Mouse (Mus musculus): ENCODE results near the gene Vps37b.

The Vps37b gene

DNA sequence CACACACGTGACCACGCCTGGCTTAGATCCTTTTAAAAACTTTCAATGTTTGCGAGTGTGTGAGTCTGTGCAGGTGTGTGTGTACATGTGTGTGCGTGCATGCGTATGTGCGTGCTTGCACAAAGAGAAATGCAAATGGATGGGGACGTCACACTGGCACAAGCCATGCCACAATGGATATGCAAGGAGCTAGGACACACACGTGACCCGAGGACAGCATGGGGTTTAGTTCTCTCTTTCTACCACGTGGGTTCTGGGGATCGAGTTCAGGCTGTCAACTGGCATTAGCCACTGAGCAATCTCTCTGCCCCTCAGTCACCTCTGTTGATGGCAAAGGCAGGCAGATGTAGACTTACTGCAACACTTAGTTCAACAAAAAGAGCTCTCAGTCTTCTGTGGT, 10.4 kb downstream of the Vps37b start:
- DNase-seq (ENCODE audit: low spot score) = peak; percentile 38

DNA sequence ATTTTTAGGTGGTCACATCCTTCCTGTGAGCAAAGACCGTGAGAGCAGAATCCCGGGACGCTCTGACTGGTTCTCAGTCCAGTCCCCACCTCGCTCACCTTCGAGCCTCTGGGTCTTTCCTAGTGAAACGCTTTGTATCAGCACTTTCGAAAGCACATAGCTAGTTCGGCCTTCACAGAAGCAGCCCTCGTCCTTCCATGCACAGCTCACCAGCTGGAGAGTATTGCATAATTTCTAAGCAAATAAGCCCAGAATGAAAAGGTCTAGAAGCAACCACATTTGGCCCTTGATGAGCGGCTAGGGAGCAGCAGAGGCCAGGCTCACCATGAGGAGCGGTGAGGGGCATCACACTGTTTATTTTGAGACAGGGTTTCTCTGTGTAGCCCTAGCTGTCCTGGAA, 10.9 kb downstream of the Vps37b start:
- DNase-seq (ENCODE audit: low spot score) = peak; percentile 40

DNA sequence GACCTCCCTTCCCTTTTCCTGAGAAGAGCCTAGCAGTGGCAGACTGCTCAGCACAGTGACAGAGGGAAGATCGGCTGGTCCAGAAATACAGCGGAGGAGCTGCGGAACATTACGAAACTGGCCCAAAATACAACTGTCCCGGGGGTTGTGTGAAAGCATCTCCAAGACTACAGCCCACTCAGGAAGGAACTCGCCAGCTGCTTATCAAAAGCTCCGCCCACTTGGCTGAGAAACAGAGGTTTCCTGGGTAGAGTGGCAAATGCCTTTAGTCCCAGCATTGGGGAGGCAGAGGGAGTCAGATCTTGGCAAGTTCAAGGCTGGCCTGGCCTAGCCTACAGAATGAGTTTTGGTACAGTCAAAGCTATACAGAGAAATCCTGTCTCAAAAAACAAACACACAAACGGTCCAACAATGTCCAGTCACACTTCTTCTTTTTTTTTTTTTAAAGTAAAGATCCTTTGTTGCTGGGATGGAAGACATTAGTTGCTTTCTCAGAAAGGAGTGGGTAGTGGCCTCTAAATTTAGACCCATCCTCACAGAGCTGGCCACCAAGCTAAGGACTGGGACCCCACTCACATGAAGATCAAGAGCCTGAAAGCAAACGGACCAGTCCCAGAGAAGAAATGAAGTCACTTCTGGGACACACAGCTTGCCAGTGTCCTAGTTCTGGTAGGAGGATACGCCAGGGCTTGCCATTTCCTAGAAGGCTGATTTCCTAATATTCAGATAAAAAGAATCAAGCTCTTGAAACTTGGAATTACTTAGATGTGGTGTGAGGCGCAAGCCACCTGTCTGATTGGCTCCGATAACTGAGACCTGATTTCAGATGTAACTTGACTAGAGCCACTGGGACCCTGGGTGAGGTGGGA, 12.5 kb downstream of the Vps37b start:
- DNase-seq (ENCODE audit: low spot score) = peak; percentile 65

DNA sequence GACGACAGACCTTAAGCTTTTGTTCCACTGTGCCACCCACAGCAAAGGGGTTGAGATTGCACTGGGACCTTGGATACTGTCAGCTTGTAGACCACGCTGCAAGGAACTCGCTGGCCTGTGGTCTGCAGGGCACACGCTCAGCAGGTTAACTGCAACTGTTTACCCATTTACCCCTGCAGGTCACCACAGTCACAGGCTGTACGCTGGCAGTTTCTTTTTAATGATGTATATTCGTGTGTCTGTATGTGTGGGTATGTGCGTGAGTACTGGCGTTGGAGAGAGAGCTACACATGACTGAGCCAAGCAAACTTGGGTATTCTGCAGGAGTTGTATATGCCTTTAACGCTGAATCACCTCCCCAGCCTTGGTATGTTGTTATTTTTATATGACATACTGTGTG, 13.4 kb downstream of the Vps37b start:
- DNase-seq (ENCODE audit: low spot score) = peak; percentile 33

DNA sequence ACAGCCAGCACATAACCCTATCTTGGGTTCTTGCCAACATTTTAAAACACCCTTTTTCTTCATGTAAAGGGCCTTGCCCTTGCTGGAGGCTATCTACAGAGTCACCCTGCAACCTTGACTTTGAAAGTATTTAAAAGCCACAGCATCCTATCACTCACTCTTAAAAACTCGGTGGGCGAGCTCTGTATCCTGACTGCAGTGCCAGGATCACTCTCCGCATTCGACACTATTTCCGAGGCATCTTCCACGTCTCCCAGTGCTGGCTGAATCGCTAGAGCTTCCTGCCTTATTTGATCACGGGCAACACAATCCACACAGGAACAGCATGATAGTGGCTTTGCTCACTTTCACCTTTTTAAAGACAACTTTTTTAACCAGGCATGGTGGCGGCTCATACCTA, 14.1 kb downstream of the Vps37b start:
- peak; percentile 4 for DNase-seq (ENCODE audit: low spot score)

DNA sequence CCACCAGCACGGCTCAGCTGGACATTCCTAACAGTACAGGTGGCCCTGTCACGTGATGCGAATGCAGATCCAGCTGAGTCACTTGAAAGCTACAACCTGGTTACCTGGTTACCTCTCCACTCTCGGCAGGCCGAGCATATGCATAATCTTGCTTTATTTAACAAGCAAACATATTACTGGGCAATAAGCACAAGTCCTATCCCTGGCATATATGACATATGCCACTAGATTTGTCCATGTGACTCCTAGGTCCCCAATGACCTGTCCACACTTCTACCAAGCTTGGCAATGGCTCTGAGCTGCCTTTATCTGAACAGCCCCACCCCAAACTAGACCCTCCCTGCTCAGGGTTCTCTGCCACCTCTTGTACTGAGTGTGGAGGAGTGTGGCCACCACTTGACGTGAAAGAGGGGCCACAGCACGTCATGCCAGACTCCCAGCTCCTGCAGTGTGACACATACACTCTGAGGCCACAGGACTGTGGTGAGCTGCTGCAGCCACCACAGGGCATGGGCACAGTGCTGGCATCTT, 15.7 kb downstream of the Vps37b start:
- peak; percentile 26 for DNase-seq (ENCODE audit: low spot score)

DNA sequence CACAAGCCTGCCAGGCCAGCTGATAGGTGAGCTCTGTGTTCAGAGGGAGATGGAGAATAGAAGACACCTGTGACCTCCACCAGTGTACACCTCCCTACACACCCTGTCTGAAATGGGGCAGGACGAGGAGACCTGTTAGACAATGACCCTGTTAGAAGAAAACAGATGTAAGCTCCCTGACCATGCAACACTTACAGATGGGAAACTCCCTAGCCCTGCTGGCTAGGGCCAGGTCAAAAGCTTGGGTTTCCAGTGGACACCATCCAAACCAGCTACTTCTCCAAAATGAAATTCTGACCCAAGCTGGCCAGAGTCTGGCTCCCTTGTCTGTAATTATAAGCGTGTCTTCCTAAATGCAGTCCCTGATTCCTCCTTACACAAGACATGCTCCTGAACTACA, 16.3 kb downstream of the Vps37b start:
- peak; percentile 18 for DNase-seq (ENCODE audit: low spot score)

DNA sequence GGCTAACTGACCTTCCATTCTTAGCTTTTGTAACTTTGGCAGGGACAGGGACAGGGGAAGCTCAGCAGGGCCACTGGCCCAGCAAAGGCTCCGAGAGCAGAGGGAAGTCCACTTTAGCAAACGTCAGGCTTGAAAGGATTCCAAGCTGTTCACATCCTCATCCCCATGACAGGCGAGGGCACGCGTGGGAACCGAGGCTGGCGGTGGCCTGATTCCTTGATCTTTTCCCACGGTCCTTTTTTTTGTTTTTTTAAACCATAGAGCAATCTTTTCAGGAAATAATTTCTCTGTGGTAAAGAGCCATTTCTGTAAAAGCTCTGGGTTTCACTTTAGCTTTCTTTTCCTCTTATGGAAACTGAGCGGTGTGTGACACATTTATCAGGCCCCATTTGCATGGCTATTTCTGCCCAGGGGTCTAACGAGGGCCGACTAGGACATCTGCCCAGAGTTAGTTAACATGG, 17.2 kb downstream of the Vps37b start:
- DNase-seq (ENCODE audit: low spot score) = peak; percentile 9

DNA sequence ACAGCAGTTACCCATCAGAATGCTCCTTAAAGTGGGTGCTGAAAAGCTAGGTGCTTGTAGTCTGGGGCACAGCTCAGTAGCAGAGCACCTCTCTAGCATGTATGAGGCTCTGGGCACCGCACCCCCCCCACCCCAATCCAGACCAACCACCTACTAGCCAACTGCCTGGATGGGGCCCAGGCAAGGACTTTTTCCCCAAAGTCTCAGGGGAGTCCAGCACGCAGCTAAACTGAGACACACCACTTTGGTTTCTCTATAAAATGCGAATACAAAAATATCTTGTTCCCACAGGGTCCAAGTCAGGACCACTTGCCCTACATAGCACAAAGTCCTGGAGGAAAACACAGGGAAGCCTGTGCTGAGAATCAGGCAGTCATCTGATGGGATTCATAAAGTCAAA, 17.9 kb downstream of the Vps37b start:
- peak; percentile 1 for DNase-seq (ENCODE audit: low spot score)

DNA sequence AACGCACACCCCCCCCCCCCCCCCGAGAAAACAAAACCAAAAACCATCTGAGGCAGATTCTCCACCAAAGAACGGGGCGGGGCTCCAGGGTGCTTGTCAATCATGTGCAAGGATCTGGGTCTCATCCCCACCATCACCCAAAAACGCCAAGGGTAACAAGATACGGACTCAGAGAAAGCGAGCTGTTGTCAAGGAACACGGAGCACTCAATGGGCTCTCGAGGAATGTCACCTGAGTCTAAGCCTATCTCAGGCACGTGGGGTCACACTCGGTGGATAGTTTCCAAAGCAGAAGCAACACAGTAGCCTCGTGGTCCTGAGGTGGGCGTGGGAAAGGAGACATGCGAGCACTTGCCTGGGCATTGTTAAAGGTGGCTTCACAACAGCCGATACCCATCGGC, 18.3 kb downstream of the Vps37b start:
- DNase-seq (ENCODE audit: low spot score) = peak; percentile 37

DNA sequence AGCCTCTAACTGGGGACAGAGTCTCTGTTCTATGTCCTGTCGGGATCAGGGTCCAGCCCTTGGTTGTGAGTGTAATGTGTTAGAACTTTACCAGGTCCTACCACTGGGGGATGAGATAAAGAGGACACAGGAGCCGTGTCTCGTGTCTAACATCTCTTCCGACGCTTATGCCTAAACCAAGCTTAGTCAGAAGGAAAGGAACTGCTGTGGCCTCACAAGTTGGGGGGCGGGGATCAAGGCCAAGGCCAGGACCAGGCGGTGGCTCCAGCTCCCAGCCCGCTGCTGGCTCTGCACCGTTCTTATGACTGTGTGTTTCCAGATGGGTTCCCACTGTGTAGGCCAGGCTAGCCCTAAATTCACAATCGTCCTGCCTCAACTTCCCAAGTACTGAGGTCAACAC, 19.2 kb downstream of the Vps37b start:
- peak; percentile 15 for DNase-seq (ENCODE audit: low spot score)

DNA sequence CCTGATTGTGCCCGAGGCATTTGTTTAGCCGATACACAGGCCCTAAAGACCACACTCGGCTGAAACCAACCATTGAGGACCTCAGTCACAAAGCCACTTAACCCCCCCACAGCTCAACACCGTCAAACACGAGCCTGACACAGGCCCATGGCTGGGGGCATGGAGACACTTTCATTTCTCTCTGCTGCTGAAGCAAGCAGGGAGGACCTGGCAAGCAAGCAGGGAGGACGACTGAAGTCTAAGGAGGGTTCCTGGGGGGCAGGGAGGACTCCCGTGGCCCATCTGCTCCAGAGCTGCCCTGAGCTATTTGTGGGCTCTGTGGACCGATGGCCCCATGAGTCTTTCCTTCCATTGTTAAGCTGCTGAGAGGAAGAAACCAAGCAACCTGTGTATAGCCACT, 20.1 kb downstream of the Vps37b start:
- peak; percentile 34 for DNase-seq (ENCODE audit: low spot score)

DNA sequence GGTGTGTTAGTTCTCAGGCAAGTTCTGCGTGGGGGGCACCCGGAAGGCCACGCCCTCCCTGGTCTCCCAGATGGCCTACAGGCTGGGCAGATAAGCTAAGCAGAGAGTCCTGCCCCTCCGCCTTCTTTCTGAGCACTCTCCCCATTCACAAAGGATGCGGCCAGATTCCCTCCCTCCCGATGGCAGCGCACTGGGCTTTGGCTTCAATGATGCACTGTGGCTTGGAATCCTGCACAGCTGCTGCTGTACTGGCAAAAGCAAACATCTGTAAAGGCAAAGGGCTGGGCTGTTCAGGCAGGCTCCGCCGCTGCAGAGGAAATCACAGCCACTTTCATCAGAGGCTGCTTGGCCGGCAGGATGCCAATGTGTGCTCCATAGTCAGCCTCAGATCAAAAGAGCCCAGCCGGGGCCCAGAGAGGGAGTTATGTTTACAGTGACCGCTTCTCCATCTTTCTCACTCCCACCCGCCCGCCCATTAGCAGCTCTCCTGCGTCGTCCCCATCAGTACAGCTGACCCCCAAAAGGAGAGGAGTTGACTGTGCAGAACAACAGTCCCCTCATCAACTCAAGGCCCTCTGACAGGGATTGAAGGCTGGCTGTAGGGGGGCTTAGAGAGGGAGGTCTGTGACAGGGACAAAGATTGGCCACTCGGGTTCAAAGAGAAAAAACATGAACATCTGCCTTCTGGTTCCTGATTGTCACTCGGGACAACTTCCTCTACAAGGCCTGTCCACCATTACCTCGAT, 21.0 kb downstream of the Vps37b start:
- peak; percentile 53 for DNase-seq (ENCODE audit: low spot score)

DNA sequence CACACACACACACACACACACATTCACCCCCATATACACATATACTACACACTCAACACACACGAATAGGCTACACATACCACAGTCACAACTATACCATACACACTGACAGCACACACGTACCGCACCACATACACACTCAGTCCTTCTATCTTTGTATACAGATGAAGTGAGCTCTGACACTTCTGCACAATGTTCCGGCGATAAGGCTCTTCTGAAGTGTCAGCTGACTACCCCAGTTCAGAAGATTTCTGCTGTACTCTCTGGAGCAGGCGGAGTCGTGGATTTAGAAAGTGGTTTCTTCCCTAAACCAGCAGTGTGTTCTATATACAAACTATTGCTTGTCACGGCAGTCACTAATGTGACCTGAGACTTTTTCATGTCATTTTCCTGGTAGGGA, 22.0 kb downstream of the Vps37b start:
- DNase-seq (ENCODE audit: low spot score) = no peak

DNA sequence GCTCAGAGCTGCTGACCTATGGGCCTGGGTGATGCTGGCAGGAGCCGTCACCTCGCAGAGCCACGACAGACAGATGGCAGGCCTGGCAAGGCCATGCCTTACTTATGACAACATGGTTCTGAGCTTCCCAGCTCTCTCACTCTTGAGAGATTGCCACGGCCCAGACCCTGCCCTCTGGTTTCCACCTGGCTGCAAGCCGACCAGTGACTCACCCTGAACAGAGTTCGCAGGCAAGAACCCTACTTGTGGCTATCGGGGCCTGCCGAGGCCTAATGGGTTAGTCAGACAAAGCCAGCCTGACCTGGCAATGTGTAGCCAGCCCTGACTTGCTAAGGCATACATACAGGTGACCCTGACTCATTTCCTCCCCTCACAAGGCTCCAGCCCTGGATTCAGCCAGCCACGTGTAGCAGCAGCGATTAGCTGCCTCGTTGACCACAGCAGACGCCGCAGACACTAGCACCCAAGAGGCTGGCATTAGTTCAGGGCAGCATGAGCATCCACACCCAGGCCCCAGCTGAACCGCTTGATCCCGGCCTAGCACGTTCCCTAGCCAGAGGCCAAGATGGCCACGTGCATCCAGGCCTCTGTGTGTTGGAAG, 25.1 kb downstream of the Vps37b start:
- no peak for DNase-seq (ENCODE audit: low spot score)

DNA sequence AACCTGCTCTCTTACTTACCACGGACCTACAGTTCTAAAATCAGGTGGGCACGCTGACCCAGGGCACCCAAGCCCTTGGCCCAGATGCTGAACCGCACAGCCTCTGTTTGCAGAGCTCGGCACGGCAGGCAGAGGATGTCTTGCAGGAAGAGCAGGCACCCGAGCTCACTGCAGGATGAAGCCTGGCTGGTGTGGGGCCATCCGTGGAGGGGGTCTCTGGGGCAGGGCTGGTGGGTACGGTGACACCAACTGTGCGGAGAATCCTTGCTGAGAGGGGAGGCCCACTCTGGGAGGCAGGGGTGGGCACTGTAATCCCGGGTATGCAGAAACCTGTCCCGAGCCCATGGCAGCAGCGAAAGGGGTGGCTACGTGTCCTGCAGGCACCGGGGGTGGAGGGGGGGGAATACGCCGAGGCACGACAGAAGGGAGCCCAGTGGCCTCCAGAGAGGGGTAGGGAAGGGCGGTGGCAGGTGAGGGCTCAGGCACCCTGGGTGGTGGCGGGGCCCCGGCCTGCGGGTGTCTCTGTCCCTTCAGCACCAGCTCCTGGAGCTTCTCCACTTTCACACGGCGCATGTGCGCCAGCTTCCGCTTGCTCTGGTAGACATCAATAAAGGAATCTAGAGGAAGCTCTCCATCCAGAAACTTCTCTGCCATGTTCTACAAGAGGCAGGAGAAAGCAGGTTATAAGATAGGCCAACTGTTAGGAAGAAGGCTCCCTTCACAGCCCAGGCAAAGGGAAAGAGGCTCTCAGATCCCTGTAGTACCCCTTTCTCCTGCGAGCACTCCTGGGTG, 25.8 kb downstream of the Vps37b start:
- no peak for DNase-seq (ENCODE audit: low spot score)

DNA sequence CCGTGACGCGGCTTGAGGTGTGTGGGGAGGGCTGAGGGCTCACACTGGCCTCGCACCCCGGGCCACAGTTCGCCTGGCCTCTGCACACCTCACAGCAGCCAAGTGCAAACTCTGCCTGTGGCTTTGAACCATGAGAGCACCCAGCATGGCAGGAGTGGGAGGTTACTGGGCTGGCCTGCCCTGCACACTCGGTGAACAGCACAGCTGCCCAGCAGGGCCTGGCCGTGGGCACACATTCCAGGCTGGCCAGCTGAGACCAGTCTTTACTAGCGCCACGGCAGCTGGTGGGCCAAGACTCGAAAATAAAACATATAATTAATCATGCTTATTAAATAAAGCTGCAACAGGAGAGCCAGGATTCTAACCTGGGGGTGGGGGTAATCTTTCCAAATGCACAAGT, 26.5 kb downstream of the Vps37b start:
- DNase-seq (ENCODE audit: low spot score) = no peak

DNA sequence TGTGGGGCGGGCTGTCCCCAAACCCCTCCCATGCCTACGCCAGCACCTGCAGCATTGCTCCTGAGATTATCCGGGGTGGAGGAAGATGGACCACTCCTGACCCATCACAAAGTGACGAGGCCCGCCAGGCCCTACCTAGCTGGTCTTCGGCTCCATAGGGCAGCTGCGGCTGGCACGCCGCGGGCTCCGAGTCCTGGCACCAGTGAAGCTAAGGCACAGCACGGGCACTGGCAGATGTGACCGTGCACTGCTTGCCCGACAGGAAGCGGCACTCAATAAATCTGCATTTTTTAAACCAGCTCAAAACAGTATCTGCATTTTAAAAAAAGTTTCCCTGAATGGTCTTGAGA, 26.9 kb downstream of the Vps37b start:
- DNase-seq (ENCODE audit: low spot score) = no peak

DNA sequence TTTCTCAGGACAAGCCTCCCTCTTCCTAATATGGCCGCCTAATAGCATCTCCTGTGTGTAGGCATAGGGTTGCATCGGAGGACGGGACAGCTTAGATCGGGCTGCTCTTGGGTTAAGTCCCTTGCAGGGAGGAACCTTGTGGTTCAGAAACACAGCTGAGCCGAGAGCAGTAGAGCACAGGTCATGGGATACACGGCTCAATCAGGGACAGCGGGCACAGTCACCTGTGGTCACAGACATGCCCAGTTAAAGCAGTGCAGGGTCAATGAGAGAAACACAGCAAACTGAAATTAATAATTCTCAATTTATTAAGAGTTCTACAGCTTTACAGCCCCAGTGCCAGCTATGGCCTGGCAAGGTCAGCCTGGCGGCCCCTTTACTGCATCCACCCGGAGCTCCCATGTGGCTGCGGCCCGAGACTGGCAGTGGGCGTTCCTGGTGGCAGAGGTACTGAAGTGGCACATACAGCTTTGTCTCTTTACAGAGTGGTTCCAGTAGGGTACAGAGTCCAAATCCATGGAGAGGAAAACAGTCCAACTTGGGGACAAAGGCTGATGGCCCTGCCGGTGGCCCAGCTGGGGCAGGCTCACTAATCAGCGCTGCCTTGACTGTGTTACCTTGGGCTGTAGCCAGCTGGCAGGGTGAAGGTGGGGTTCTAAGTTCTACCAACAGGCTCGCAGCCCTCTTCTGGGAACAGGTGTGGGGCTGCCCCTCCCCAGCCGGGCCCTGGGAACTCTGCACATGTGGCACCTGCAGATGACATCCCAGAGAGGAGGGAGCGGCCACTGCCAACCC, 27.5 kb downstream of the Vps37b start:
- peak; percentile 23 for DNase-seq (ENCODE audit: low spot score)

DNA sequence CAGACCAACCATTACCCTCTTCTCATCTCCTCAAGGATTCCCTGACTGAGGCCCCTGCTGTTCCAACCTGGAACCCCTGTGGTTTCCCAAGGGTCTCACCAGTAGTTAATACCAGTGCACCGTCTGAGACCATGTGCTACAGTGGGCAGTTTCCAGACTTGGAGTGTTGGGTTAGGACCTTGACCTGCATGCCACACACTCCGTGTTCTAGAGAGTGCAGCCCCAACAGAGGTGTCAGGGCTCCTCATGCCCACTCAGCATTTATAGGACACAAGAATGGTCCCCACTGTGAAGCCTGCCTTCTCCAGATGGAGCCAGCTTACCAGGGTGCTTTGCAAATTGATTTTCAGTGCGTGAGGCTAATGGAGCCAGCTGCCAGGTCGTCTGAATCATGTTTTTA, 28.7 kb downstream of the Vps37b start:
- DNase-seq (ENCODE audit: low spot score) = no peak

DNA sequence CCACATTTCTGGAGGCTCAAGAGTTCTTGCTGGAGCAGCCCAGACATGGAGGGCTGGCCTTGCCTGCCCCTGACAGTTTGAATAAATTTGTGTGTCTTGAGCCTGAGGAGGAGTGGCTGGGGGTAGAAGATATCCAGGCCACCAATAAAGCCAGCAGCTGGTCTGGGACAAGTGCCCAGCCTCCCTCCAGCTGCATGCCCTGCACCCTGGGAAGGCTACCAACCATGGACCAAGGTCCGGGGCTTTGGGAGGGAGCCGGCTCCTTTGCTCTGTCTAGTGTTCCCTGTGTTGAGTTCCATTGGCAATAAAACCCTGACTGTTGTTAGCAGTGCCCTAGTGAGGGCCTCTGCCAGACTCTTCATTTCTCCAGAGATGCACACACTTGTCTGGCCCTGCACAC, 29.2 kb downstream of the Vps37b start:
- no peak for DNase-seq (ENCODE audit: low spot score)

All from T-cell, adult 2 months (primary cell).